Mouse (Mus musculus): Measurements from ENCODE around the gene Ttn.

- TF ChIP-seq CTCF (IDR thresholded peaks at IDR 0.05; ENCODE audit: insufficient read depth, low read depth, low read length) (no peak), POLR2A (IDR thresholded peaks at IDR 0.05; ENCODE audit: insufficient read depth, low read depth, low read length) (no peak)
These were observed 43.8 kb downstream of the Ttn start for GRCm38 (mm10) chr2:76938515-76938914.
